Mouse (Mus musculus): ENCODE data around the gene Them5.

Them5 gene

DNA sequence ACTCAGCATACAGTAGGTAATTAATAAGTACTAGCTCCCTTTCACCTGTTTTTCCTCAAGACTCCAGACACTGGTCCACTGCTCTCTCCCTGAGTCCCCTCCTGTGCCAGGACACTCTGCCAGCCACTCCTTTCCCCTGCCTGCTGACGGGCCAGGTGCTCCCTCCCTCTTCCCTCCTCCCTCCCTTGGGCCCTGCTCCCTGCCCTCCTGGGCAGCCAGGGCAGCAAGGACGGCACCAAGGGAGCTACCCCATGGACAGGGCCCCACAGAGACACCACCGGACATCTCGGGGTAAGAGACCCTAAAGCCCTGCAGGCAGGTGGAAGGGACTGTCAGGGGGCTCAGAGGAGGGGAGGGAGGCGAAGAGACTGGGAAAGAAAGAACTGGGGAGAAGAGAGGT is 30.7 kb downstream of the Them5 start, which contains the start of gene Rorc:
Gene Rorc, plus strand, starts transcription at position 154 of the 400 bp plus-strand sequence.
- DNase-seq: peak; percentile 71 to 84

DNA sequence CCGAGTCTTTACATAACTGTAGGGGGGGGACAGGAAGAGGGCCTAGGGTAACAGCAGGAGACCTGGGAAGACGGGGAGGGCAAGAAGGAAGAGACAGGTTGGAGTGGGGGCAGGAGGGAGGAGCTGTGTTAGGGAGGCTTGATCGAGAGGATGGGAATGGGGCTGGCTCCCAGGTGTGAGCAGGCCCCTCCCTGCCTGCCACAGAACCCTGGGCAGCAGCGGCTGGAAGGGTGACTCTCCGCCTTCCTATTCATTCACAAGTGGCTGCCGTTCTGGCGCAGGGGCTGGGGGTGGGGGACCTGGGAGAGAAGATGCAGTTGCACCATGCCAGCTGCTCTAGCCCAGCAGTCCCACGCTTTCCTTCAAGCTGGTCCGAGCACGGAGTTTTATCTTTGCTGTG is 31.2 kb downstream of the Them5 start:
- DNase-seq: peak; percentile 43 to 63

- DNase-seq: peak; percentile 70
These were observed 31.7 kb downstream of the Them5 start for GRCm38 (mm10) chr3:94373597-94374011.

DNA sequence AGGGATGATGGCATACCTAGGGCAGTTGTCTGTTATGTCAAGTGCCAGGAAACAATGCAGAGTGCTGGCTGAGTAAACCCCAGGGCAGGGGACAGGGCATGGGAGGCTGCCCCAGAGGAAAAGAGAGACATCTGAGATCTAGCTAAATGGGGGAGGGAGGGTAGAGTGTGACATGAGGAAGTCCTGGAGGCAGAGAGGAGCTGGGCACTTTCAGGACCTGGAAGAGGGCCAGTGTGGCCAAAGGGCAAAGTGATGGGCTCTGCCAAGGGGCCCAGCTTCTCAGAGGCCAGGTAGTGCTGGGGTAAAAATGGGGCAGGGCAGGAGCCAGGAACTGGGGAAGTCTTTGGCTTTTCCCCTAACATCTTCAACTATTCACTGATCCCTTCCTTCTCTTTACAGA is 32.7 kb downstream of the Them5 start:
- DNase-seq: no peak

GRCm38 (mm10) chr3:94375146-94375545 is 33.2 kb downstream of the Them5 start:
- DNase-seq: no peak

- no peak for DNase-seq
These were observed 34.0 kb downstream of the Them5 start for GRCm38 (mm10) chr3:94375861-94376260.

DNA sequence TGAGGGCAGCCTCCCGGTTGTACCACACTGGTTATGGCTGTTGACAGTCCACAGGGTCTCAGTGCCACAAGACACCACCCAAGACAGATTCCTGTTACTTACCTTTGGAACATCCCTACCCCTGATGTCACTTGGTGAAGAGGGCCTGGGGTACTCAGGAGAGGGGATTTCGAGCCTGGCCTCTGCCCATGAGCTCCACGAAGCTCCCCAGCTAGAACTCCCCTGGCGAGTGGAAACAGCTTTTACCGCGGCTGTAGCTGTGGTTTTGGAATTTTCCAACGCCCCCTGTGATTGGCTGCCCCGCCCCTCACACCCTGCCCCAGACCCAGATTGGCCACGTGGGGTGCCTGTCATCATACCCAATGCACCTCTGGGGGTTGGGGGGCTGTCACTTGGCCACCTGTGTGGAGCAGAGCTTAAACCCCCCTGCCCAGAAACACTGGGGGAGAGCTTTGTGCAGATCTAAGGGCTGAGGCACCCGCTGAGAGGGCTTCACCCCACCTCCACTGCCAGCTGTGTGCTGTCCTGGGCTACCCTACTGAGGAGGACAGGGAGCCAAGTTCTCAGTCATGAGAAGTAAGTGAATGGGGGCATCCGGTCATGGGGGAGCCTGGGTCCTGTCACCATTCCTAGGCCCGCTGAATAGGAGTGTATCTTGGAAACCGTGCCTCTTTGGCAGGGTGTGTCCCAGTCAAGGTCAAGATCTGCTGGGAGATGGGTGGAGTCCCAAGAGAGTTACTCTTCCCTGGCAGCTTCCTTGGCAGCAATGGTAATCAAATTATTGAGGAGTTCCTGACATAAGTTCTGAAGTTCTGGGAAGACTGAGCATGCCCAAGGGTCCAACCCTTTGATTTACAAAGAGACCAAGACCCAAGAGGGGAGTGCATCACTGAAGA is 35.4 kb downstream of the Them5 start:
- DNase-seq: no peak

DNA sequence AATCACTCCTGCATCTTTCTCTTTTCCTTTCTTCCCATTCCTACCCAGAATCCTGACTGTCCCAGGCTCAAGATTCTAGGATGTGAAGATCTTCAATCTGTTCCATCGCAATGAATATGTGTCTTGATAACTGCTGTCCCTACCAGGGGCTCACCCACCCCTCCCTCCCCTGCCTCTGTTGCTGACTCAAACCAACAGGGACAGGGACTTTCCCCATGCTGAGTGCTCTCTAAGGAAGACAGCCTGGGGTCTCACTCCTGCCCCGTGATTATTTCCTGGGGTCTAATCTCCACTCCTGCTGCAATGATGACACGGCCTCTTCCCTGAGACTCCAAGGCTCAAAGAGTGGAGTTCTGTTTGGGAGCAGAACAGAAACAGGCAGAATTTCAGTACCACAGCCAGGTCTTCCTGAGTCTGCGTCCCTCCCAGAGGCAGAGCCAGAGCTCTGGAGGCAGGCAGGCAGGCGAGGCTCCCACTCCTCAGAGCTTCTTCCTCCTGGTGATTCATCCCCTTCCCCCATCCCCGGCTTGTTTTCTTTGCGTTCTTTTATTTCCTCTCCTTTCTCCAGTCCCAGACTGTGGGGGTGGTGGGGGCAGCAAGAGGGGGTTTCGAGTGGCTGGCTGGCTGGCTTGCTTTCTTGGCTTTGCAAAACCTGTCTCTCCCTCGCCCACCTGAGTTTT is 38.1 kb downstream of the Them5 start:
- no peak for DNase-seq

- DNase-seq: no peak
These were observed 40.4 kb downstream of the Them5 start for GRCm38 (mm10) chr3:94382308-94382707.

GRCm38 (mm10) chr3:94383476-94383875 is 41.6 kb downstream of the Them5 start:
- no peak for DNase-seq

- no peak for DNase-seq
These were observed 44.8 kb downstream of the Them5 start for GRCm38 (mm10) chr3:94386671-94387070.

GRCm38 (mm10) chr3:94387391-94387790 is 45.5 kb downstream of the Them5 start:
- no peak for DNase-seq

DNA sequence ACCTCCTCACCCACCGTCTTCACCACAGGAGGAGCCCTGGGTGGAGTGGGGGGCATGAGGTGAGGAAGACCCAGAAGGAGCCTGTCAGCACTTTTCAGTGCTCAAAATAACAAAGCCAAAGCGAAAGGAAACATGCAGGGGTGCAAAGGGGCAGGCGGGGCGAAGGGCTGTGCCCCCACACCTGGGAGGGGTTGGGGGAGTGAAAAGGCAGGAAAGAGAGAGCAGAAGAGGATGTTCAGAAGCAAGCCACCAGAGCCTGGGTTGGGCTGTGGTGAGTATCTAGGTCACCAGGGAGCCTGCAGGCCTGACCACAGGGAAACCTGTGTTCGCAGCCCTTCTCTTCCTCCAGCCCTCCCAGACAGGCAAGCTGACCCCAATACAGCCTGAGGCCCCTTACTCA is 46.1 kb downstream of the Them5 start:
- no peak for DNase-seq

DNA sequence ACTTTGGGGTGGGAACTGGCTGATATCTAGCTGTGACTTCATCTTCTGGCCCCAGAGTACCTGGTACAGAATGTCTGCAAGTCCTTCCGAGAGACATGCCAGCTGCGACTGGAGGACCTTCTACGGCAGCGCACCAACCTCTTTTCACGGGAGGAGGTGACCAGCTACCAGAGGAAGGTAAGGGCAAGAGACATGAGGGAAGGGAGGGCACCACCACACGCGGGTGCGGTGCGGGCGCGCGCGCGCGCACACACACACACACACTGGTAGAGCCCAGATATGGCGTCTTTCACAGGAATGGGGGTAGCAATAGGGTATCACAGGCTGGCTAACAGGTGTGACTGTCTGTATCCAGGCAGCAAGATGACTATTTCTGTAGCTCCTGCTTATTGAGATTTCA is 47.5 kb downstream of the Them5 start:
- no peak for DNase-seq

DNA sequence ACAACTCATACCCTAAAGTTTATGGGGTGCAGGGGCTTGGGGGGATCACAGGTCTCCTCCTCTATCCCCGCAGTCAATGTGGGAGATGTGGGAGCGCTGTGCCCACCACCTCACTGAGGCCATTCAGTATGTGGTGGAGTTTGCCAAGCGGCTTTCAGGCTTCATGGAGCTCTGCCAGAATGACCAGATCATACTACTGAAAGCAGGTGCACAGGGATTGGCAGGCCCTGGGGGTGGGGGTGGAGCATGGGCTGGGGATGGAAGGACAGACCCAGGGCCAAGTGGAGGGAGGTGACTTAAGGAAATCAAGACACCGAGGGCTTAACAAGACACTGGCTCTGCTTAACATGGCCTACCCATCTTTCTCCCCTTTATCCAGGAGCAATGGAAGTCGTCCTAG is 49.1 kb downstream of the Them5 start:
- DNase-seq: no peak

GRCm38 (mm10) chr3:94392128-94392527 is 50.2 kb downstream of the Them5 start:
- no peak for DNase-seq

DNA sequence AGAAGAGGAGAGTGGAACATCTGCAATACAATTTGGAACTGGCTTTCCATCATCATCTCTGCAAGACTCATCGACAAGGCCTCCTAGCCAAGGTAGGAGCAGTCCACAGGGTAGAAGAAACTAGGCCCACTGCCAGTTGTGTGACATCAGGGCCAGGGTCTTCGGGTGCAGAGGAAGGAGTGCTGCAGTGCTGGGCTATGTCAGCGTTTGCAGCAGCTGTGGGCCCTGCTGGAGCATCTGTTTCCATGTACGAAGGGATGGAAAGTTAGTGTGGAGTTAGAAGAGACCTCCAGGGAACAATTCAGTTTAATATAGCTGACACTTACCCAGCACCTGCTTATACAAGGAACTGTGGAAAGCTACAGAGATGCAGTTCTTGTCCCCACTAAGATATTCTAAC is 51.1 kb downstream of the Them5 start:
- DNase-seq: no peak

DNA sequence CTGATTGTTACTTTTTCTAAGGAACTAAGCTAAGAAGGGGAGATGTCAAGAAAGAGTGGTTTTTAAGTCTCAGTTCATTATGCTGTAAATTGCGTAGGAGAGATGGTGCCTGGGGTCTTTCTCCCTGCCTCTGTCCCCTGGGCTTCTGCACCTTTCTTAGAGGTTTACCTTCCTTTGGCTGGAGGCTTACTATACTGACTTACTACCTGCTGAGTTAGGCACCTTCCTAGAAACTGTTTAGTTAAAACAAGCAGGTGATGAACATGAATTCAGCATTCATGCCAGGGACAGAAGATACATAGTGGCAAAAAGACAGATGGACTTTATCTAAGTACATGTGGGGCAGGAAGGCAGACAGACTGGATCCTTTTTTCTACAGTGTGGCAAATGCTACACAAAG is 54.4 kb downstream of the Them5 start:
- no peak for DNase-seq

DNA sequence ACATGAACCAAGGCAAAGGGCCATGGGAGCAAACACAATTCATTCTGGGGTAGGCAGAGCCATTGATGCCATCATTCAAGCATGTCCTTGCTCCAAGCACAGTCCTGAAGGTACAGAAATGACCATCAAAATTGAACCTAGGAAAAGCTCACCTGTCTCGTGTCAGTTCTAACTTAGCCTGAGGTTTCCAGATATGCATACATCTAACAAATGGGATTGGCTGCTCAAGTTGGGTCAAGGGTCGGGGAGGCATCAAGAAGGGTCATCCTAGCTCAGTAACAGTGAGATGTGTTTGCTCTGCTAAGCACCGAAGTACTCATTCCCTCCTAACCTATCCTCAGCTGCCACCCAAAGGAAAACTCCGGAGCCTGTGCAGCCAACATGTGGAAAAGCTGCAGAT is 55.0 kb downstream of the Them5 start:
- DNase-seq: no peak
